Mouse (Mus musculus) thymus, adult 2 months (tissue): ENCODE results near the gene Smarca4. TPM values are rescaled to one million over a fixed set of nuclear protein-coding genes. Genes with fewer than 3 reads are reported as not detected.
A peak's percentile ranks its signal among the peaks of the same experiment; 100 is the strongest.

Experiments
- DNase-seq: peaks from one replicate; pipeline ENCODE4 v3.0.0; 2021
- H3K27ac ChIP-seq: fragments of 200-500 bp; 2 replicates; pipeline ENCODE4 v1.5.1; 2012; ENCODE audit warnings: low read length, control low read depth; ENCODE audit not compliant: control insufficient read depth, insufficient read depth
- H3K27me3 ChIP-seq: fragments of 200-500 bp; 2 replicates; pipeline ENCODE4 v1.6.1; 2012; ENCODE audit warnings: mild to moderate bottlenecking, low read length, moderate library complexity, mixed read lengths; ENCODE audit not compliant: control insufficient read depth, insufficient read depth
- H3K36me3 ChIP-seq: fragments of 200-500 bp; 2 replicates; pipeline ENCODE4 v1.6.1; 2012; ENCODE audit warnings: mild to moderate bottlenecking, low read length, moderate library complexity; ENCODE audit not compliant: control insufficient read depth, insufficient read depth
- H3K4me1 ChIP-seq: fragments of 200-500 bp; replicated peaks from 2 replicates; pipeline ENCODE4 v1.6.1; 2012; ENCODE audit warnings: low read length; ENCODE audit not compliant: control insufficient read depth, insufficient read depth
- H3K4me3 ChIP-seq: fragments of 200-500 bp; 2 replicates; pipeline ENCODE4 v1.5.1; 2012; ENCODE audit warnings: mild to moderate bottlenecking, low read length, control low read depth, moderate library complexity; ENCODE audit not compliant: control insufficient read depth, insufficient read depth
- CTCF ChIP-seq: fragments of 200-500 bp; IDR thresholded peaks from 2 replicates; pipeline ENCODE4 v1.5.1; 2012; ENCODE audit warnings: mild to moderate bottlenecking, control low read depth, low read length, moderate library complexity, borderline replicate concordance; ENCODE audit not compliant: control insufficient read depth, poor library complexity, insufficient read depth; ENCODE audit errors: extremely low read depth
- POLR2A ChIP-seq: fragments of 200-500 bp; IDR thresholded peaks from 2 replicates; pipeline ENCODE4 v1.6.1; 2012; ENCODE audit warnings: mild to moderate bottlenecking, low read length, control low read depth, moderate library complexity; ENCODE audit not compliant: control insufficient read depth, poor library complexity, insufficient read depth; ENCODE audit errors: extremely low read depth
- WGBS: fragments of 180-500 bp; shearing (Covaris S2); methylation state at CpG from one replicate; pipeline ENCODE4 v1.1.7; 2018; 5-methylcytosine and 5-hydroxymethylcytosine counted together
- polyA plus RNA-seq: library from polyadenylated mRNA; depleted of rRNA; stranded (reverse); fragments of >200 nt; gene quantifications from 2 replicates; pipeline ENCODE4 v1.2.3, GENCODE M21; 2012

Gene Smarca4
- polyA plus RNA-seq, 1 experiment: 156 TPM

GRCm38 (mm10) chr9:21625342-21626339 is 9.7 kb downstream of the Smarca4 start:
- no peaks in the 10 kb centered on the region for H3K36me3 ChIP-seq

GRCm38 (mm10) chr9:21626571-21626970 is 10.6 kb downstream of the Smarca4 start:
- no peak for TF ChIP-seq CTCF
- no peak for TF ChIP-seq POLR2A
- no peak overlapping the region for H3K4me3 ChIP-seq
- peak overlapping the region; percentile 100; the same call in 1 of the 2 replicates for H3K27ac ChIP-seq
- 0 out of 2 replicates have a peak, but pooled peaks cover 3% of the 10 kb centered on the region for H3K36me3 ChIP-seq
- DNase-seq: peak; percentile 36
- H3K4me1 ChIP-seq: peaks cover 21% of the 10 kb centered on the region
- no peaks in the 10 kb centered on the region for H3K27me3 ChIP-seq

More at GRCm38 (mm10) chr9:21625342-21626339, 9.7 kb downstream of the Smarca4 start:
- no peak for TF ChIP-seq POLR2A
- TF ChIP-seq CTCF: no peak
- Histone ChIP-seq H3K27me3 (no peaks in the 10 kb centered on the region), H3K4me3 (peak overlapping the region; percentile 29), H3K27ac (peak overlapping the region; percentile 100), H3K4me1 (peaks cover 23% of the 10 kb centered on the region)
- WGBS: 41% methylated on average over 10 of the region's 10 CpGs
- peak; percentile 67 for DNase-seq

GRCm38 (mm10) chr9:21627145-21627795 is 11.3 kb downstream of the Smarca4 start:
- H3K4me3 ChIP-seq: no peak overlapping the region
- peaks cover 21% of the 10 kb centered on the region for H3K4me1 ChIP-seq
- WGBS: 27% methylated on average over 5 of the region's 5 CpGs
- peak overlapping the region; percentile 95 for H3K27ac ChIP-seq
- no peaks in the 10 kb centered on the region for H3K27me3 ChIP-seq
- TF ChIP-seq CTCF: no peak
- 0 out of 2 replicates have a peak, but pooled peaks have one; percentile 26 for TF ChIP-seq POLR2A
- peak; percentile 35 for DNase-seq
- 0 out of 2 replicates have a peak, but pooled peaks cover 3% of the 10 kb centered on the region for H3K36me3 ChIP-seq

DNA sequence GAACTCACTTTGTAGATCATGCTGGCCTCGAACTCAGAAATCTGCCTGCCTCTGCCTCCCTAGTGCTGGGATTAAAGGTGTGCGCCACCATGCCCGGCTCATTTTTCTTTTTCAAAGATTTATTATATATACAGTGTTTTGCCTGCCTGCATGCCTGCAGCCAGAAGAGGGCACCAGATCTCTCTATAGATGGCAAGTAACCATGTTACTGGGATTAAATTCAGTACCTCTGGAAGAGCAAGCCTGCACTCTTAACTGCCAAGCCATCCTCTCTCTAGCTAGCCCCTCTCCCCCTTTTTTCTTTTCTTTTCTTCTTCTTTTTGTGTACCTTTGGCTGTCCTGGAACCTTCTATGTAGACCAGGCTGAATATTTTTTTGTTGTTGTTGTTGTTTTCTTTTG is 14.7 kb downstream of the Smarca4 start:
- H3K27me3 ChIP-seq: no peaks in the 10 kb centered on the region
- TF ChIP-seq CTCF (no peak), POLR2A (no peak)
- WGBS: 67% methylated on average over 3 of the region's 3 CpGs
- peak; percentile 67 for DNase-seq
- peaks cover 9% of the 10 kb centered on the region for H3K4me1 ChIP-seq
- H3K4me3 ChIP-seq: no peak overlapping the region
- H3K36me3 ChIP-seq: peaks cover 30% of the 10 kb centered on the region
- H3K27ac ChIP-seq: no peak overlapping the region

DNA sequence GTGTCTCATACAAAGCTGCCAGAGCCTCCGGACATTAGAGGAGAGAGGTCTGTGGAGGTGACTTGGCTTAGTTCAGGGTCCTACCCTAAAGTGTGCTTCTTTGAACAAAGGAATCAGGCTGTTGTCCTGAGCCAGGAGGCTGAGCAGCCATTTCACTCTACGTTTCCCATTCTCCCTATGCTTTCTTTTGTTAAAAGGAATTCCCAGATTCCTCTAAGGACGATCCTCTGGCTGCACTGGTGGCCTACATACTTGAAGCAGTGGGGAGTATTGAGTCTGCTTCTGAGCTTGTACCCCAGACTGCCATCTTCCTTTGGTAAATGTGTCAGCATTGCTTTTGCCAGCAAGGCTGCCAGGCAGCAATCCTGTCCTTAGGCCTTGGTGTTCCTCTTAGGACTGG is 17.1 kb downstream of the Smarca4 start:
- WGBS: 96% methylated on average over 3 of the region's 3 CpGs
- Histone ChIP-seq H3K27ac (no peak overlapping the region), H3K4me1 (no peaks in the 10 kb centered on the region), H3K27me3 (no peaks in the 10 kb centered on the region), H3K36me3 (peaks cover 54% of the 10 kb centered on the region), H3K4me3 (no peak overlapping the region)
- no peak for TF ChIP-seq CTCF
- no peak for DNase-seq

- H3K27me3 ChIP-seq: no peaks in the 10 kb centered on the region
- no peak overlapping the region for H3K4me3 ChIP-seq
- DNase-seq: no peak
- peaks cover 79% of the 10 kb centered on the region for H3K36me3 ChIP-seq
- no peaks in the 10 kb centered on the region for H3K4me1 ChIP-seq
- no peak overlapping the region for H3K27ac ChIP-seq
- TF ChIP-seq POLR2A (no peak), CTCF (no peak)
- 97% methylated on average over 7 of the region's 7 CpGs for WGBS
These were observed 19.7 kb downstream of the Smarca4 start for GRCm38 (mm10) chr9:21635639-21636038.
